Mouse (Mus musculus): ENCODE measurements around the gene Ptpn22. TPM values are rescaled to one million over a fixed set of nuclear protein-coding genes. Genes with fewer than 3 reads are reported as not detected.

Ptpn22 gene
- polyA plus RNA-seq, 1 experiment: 2.5 TPM

DNA sequence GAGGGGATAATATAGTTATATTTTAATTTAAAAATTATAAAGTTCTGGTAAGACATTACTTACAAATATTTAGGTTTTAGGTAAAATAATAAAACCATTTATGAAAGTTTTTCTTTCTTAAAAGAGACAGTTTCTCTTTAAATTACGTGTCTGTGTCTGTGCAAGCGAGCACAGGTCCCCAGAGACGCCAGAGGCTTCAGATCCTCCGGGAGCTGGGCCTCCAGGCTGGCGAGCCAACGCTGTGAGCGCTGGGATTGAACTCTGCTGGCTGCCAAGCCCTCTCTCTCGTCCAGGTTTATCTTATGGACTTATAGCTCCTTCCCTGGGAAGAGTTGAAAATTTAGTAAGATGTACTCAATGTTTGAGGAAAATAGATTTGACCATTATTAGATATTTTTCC lies 5.8 kb upstream of the Ptpn22 start:
- no peak for TF ChIP-seq POLR2A (IDR thresholded peaks at IDR 0.05; ENCODE audit: borderline replicate concordance, extremely low read depth, low read depth, low read length)
- no peak for TF ChIP-seq CTCF (IDR thresholded peaks at IDR 0.05; ENCODE audit: insufficient read depth, low read length)
- 56% methylated on average over 8 of the region's 8 CpGs for WGBS
- H3K4me1 ChIP-seq (ENCODE audit: control insufficient read depth, insufficient read depth, low read length): no peaks in the 10 kb centered on the region; the same call in 1 of the 2 replicates

DNA sequence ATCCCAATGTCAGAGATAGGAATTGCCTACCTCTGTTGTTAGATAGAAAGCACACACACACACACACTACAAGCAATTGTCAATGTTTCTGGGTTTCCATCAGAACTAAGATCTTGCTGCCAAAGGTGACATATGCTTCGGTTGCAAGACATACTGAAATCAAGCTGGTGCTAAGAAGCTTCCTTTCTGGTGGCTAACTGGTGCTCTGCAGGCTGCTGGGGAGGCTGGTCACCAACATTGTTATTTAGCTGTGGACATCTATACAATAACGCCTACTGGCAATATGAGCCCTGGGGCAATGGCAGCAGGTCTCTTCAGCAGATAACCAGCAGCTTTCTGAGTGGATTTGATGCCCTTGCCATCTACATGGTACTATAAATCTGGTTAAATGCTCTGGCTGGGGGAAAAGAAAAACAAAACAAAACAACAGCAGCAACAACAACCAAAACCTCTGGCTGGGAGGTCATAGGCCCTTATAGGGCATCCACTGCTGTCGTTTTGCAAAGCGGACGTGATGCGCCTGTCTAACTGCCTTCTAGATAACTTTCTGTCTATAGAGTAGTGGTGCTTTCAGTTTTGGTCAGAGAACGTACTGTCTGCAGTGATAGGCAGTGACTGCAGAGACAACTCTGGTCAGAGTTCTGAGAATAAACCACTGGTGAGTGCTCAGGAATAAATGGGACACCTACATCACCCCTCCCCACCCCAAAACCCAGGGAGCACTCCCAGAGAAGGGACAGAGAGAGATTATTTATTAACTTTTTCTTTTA lies 2.4 kb upstream of the Ptpn22 start:
- no peak overlapping the region for H3K4me3 ChIP-seq (replicated peaks; ENCODE audit: extremely low read depth, low read depth, low read length)
- H3K4me1 ChIP-seq (ENCODE audit: control insufficient read depth, insufficient read depth, low read length): no peaks in the 10 kb centered on the region; the same call in none of the 2 replicates
- no peak for DNase-seq
- no peak for TF ChIP-seq CTCF (IDR thresholded peaks at IDR 0.05; ENCODE audit: insufficient read depth, low read length)
- no peak for TF ChIP-seq POLR2A (IDR thresholded peaks at IDR 0.05; ENCODE audit: borderline replicate concordance, extremely low read depth, low read depth, low read length)
- 86% methylated on average over 7 of the region's 7 CpGs for WGBS

More for the DNA sequence above, 5.8 kb upstream of the Ptpn22 start:
- no peak for DNase-seq
- H3K4me3 ChIP-seq (replicated peaks; ENCODE audit: extremely low read depth, low read depth, low read length): no peak overlapping the region

DNA sequence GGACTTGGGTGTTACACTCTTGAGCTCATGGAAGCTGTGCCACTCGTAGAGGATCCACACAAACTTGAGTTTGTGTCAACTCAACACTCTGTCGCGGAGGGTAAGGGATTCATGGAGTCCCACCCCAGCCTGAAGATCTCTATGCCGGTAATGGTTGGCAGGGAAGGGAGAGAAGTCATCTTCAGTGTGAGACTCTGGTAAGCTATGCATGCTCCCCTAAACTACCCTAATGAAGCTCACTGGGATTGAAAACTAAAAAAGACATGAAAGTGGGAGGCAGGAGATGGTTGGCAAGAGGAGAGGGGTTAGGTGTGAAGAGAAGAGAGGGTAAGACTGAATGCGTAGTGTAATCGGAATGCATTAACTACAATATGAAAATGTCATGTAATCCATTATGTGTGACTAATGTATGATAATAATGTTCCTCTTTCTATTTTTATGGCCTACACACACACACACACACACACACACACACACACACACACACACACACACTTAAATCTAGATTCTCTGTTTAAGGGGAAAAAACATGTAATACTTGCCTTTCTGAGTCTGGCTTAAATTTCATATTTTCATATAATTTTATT lies 1.5 kb upstream of the Ptpn22 start:
- TF ChIP-seq POLR2A (IDR thresholded peaks at IDR 0.05; ENCODE audit: borderline replicate concordance, extremely low read depth, low read depth, low read length) (no peak), CTCF (IDR thresholded peaks at IDR 0.05; ENCODE audit: insufficient read depth, low read length) (no peak)
- no peak for DNase-seq
- H3K4me1 ChIP-seq (ENCODE audit: control insufficient read depth, insufficient read depth, low read length): no peaks in the 10 kb centered on the region; the same call in 1 of the 2 replicates
- H3K4me3 ChIP-seq (replicated peaks; ENCODE audit: extremely low read depth, low read depth, low read length): no peak overlapping the region
- WGBS: 82% methylated on average over 6 of the region's 6 CpGs

DNA sequence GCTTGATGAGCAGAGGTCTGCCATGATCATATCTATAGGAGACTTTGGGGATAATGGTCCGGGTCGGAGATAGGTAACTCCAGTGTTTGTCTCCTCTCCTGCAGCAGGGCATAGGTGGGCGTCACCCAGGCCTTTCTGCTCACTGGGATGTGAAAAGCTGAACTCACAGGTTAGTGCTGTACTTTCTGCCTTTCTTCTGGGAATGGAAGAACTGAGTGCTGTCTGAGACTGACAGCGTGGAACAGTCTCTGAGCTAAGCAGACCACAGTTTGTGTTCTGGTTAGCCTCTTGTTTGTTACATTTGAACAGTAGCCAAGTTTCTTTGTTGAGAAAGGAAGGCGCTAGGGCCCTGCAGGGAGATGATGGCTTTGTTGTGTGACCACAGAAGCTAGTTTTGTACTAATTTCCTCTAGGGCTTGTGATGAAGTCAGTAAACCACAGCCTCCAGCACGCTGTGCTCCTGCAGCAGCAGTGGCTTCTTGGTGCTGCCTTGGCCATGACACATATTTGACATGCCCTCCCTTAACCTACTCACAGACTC lies 326 bp downstream of the Ptpn22 start:
- TF ChIP-seq CTCF (IDR thresholded peaks at IDR 0.05; ENCODE audit: insufficient read depth, low read length) (no peak), POLR2A (IDR thresholded peaks at IDR 0.05; ENCODE audit: borderline replicate concordance, extremely low read depth, low read depth, low read length) (peak; percentile 44; the same call in 1 of the 2 replicates)
- WGBS: 36% methylated on average over 6 of the region's 6 CpGs
- Histone ChIP-seq H3K4me1 (ENCODE audit: control insufficient read depth, insufficient read depth, low read length) (no peaks in the 10 kb centered on the region; the same call in 1 of the 2 replicates), H3K4me3 (replicated peaks; ENCODE audit: extremely low read depth, low read depth, low read length) (peak overlapping the region; percentile 18)
- DNase-seq: peak; percentile 24

DNA sequence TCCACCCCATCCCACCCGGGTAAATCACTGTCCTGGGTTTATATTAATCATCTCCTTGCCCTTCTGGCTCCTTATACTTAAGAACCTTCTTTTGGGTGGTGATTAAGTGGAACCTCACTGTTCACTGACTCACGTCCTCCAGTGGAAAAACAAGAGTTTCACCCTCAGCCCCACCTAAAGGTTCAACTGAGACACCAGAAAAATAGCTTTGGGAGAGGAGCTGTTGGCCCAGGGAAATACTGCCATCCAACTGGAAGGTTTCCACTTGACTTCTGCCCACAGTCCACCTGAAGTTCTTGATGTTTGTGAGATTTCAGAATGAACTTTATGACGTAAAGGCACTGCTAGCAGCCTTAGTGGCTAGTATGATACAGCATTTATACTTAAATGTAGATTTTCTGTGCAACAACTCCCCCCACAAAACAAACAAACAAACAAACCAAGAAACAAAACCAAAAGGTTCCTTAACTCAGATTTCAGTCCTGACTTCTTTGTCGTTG lies 3.2 kb downstream of the Ptpn22 start:
- no peak for DNase-seq
- 60% methylated on average over 4 of the region's 4 CpGs for WGBS
- TF ChIP-seq CTCF (IDR thresholded peaks at IDR 0.05; ENCODE audit: insufficient read depth, low read length): no peak
- TF ChIP-seq POLR2A (IDR thresholded peaks at IDR 0.05; ENCODE audit: borderline replicate concordance, extremely low read depth, low read depth, low read length): no peak
- Histone ChIP-seq H3K4me1 (ENCODE audit: control insufficient read depth, insufficient read depth, low read length) (no peaks in the 10 kb centered on the region; the same call in 1 of the 2 replicates), H3K4me3 (replicated peaks; ENCODE audit: extremely low read depth, low read depth, low read length) (no peak overlapping the region)

DNA sequence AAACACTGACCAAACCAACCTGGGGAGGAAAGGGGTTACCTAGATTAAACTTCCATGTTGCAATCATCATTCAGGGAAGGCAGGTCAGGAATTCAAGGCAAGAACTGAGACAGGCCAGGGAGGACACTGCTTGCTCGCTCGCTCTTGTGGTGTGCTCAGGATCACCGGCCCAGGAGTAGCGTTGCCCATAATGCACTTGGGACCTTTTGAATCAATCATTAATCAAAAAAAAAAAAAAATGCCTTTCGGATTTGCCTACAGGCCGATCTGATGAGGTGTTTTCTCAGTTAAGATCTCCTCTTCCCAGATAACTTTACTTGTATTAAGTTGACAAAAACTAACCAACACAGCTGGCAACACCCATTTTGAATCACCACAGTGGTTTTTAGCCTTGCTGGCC lies 4.6 kb downstream of the Ptpn22 start:
- H3K4me1 ChIP-seq (ENCODE audit: control insufficient read depth, insufficient read depth, low read length): no peaks in the 10 kb centered on the region; the same call in 1 of the 2 replicates
- TF ChIP-seq CTCF (IDR thresholded peaks at IDR 0.05; ENCODE audit: insufficient read depth, low read length) (no peak), POLR2A (IDR thresholded peaks at IDR 0.05; ENCODE audit: borderline replicate concordance, extremely low read depth, low read depth, low read length) (no peak)
- H3K4me3 ChIP-seq (replicated peaks; ENCODE audit: extremely low read depth, low read depth, low read length): no peak overlapping the region
- DNase-seq: no peak
- 84% methylated on average over 6 of the region's 6 CpGs for WGBS

DNA sequence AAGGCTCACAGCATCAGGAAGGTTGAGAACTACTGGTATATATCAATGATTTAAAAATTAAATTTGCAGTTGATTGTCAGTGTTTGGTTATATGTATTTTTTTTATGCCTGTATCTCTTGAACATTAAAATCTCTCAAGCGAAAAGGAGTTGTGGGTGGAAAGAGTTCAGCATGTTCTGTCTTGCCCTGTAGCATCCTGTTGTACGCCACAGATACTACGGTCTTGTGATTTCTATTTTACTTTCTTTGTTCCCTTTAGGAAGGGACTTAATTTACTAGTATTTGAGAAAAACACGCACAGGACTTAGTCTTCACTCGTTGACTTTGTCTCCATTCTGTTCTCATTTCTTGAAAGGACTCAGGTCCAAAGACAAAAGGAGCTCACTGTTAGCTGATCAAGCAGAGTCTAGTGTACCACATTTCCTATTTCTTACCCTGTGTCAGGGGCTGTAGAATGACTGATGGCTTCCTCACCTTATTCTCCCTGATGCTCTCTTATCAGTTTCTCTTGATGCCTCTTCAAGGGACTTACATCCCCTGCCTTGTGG lies 7.9 kb downstream of the Ptpn22 start:
- Histone ChIP-seq H3K4me1 (ENCODE audit: control insufficient read depth, insufficient read depth, low read length) (no peaks in the 10 kb centered on the region; the same call in 1 of the 2 replicates), H3K4me3 (replicated peaks; ENCODE audit: extremely low read depth, low read depth, low read length) (no peak overlapping the region)
- no peak for DNase-seq
- TF ChIP-seq POLR2A (IDR thresholded peaks at IDR 0.05; ENCODE audit: borderline replicate concordance, extremely low read depth, low read depth, low read length): no peak
- no peak for TF ChIP-seq CTCF (IDR thresholded peaks at IDR 0.05; ENCODE audit: insufficient read depth, low read length)
- WGBS: 75% methylated on average over 5 of the region's 5 CpGs

DNA sequence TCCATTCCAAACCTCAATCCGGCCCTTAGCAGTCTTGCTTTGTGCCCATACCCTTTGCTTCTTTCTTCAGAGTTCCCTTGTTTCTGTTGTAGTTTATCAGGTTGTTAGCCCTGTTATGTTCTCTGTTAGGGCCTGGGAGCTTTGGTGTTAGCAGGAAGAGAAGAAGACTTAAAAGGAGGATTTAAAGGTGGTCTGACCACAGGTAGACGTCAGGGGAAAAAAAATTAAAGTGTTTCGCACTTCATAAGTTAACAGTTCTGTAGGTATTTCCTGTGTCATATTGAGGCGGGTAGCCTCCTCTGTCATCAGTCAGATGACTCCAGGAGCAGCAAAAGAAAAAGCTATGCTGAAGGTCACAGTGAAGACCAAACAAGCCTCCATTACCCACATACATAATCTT lies 8.4 kb downstream of the Ptpn22 start:
- Histone ChIP-seq H3K4me3 (replicated peaks; ENCODE audit: extremely low read depth, low read depth, low read length) (no peak overlapping the region), H3K4me1 (ENCODE audit: control insufficient read depth, insufficient read depth, low read length) (no peaks in the 10 kb centered on the region; the same call in 1 of the 2 replicates)
- 77% methylated on average over 4 of the region's 4 CpGs for WGBS
- no peak for TF ChIP-seq POLR2A (IDR thresholded peaks at IDR 0.05; ENCODE audit: borderline replicate concordance, extremely low read depth, low read depth, low read length)
- TF ChIP-seq CTCF (IDR thresholded peaks at IDR 0.05; ENCODE audit: insufficient read depth, low read length): no peak
- no peak for DNase-seq

DNA sequence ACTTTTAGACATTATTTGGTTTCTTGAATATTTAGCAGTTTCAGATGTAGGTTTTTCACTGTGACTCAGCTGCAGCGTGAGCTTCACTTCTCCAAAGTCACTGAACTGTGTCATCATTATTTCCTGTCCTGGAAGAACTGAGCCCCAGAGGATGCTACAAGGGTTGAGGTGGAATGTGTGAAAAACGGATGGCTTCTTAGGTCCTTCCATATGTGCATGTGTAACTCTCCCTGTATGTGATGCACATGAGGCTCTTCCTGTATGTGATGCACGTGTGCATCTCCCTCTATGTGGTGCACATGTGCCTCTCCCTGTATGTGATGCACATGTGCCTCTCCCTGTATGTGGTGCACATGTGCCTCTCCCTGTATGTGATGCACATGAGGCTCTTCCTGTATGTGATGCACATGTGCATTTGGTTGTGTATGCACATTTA lies 13.1 kb downstream of the Ptpn22 start:
- no peak for DNase-seq

More for the DNA sequence above, 13.1 kb downstream of the Ptpn22 start:
- 50% methylated on average over 3 of the region's 3 CpGs for WGBS
- no peaks in the 10 kb centered on the region; the same call in 1 of the 2 replicates for H3K4me1 ChIP-seq (ENCODE audit: control insufficient read depth, insufficient read depth, low read length)
- H3K4me3 ChIP-seq (replicated peaks; ENCODE audit: extremely low read depth, low read depth, low read length): no peak overlapping the region
- no peak for TF ChIP-seq POLR2A (IDR thresholded peaks at IDR 0.05; ENCODE audit: borderline replicate concordance, extremely low read depth, low read depth, low read length)
- TF ChIP-seq CTCF (IDR thresholded peaks at IDR 0.05; ENCODE audit: insufficient read depth, low read length): no peak

All from lung, adult 2 months (tissue).